Mouse (Mus musculus) heart, adult 9 months (tissue): Measurements from ENCODE around the gene Etfb.
"Not testable (repeated sequence)": the region's sequence is repeated elsewhere in the genome, so short reads cannot be mapped to it uniquely, and the experiment has no call there.

Source experiments
- DNase-seq, 2 experiments: peaks; one replicate each; pipeline ENCODE4 v3.0.0; 2022; ENCODE audit warnings: low spot score in 2 of 2

Etfb gene

GRCm38 (mm10) chr7:43443917-43444293, at the start of gene Etfb, which contains the start of gene Gm45233:
Etfb (plus strand) TSS chr7:43444083.
Gm45233 (plus strand) TSS chr7:43444128.
- DNase-seq, result peak; percentile 97 to 99

- DNase-seq, result no peak
These were observed 44.4 kb upstream of the Etfb start for GRCm38 (mm10) chr7:43399501-43399900.

GRCm38 (mm10) chr7:43402718-43403117, 41.2 kb upstream of the Etfb start:
- no peak for DNase-seq

GRCm38 (mm10) chr7:43407573-43407972, 36.3 kb upstream of the Etfb start:
- no peak for DNase-seq

GRCm38 (mm10) chr7:43408131-43408553, 35.7 kb upstream of the Etfb start, which contains the start of gene Siglecg:
Siglecg (plus strand) TSS chr7:43408204.
- DNase-seq, result no peak

- no peak for DNase-seq
These were observed 34.8 kb upstream of the Etfb start for GRCm38 (mm10) chr7:43409084-43409483.

GRCm38 (mm10) chr7:43411724-43412123, 32.2 kb upstream of the Etfb start:
- not testable (repeated sequence) for DNase-seq

GRCm38 (mm10) chr7:43417298-43417697, 26.6 kb upstream of the Etfb start:
- no peak for DNase-seq

- peak; percentile 67 to 77 for DNase-seq
These were observed 20.8 kb upstream of the Etfb start for GRCm38 (mm10) chr7:43422995-43423617.

- DNase-seq, result no peak
These were observed 19.8 kb upstream of the Etfb start for GRCm38 (mm10) chr7:43423991-43424625.

GRCm38 (mm10) chr7:43427406-43427805, 16.5 kb upstream of the Etfb start, which contains the start of gene Lim2:
Lim2 (plus strand) TSS chr7:43427670.
- no peak for DNase-seq

- no peak for DNase-seq
These were observed 14.4 kb upstream of the Etfb start for GRCm38 (mm10) chr7:43429500-43429899.

- no peak for DNase-seq
These were observed 11.0 kb upstream of the Etfb start for GRCm38 (mm10) chr7:43432891-43433290.

- no peak for DNase-seq
These were observed 9.2 kb upstream of the Etfb start for GRCm38 (mm10) chr7:43434676-43435075.

- DNase-seq, result no peak
These were observed 7.3 kb upstream of the Etfb start, which contains the start of gene Nkg7 for GRCm38 (mm10) chr7:43436341-43437255. Nkg7 (plus strand) TSS chr7:43437073.

GRCm38 (mm10) chr7:43438611-43439010, 5.3 kb upstream of the Etfb start:
- no peak for DNase-seq

- DNase-seq, result no peak
These were observed 3.4 kb upstream of the Etfb start, which contains the start of gene Cldnd2 for GRCm38 (mm10) chr7:43440482-43440881. Cldnd2 (plus strand) TSS chr7:43440782.

GRCm38 (mm10) chr7:43441071-43441470, 2.8 kb upstream of the Etfb start:
- no peak for DNase-seq

- DNase-seq, result no peak
These were observed 1.2 kb upstream of the Etfb start for GRCm38 (mm10) chr7:43442684-43443083.

GRCm38 (mm10) chr7:43443126-43443916, 562 bp upstream of the Etfb start:
- DNase-seq, result peak; percentile 89 to 91

- no peak for DNase-seq
These were observed 3.9 kb downstream of the Etfb start for GRCm38 (mm10) chr7:43447801-43448200.
